Mouse (Mus musculus) G1E (cell line): ENCODE data around the gene Cyp27a1.

Source experiments
- CTCF ChIP-seq: IDR thresholded peaks from 2 replicates; pipeline ENCODE4 v1.5.1; 2012; ENCODE audit warnings: low read depth, low read length, inconsistent platforms, mixed read lengths
- GATA1 ChIP-seq: IDR thresholded peaks from 2 replicates; pipeline ENCODE4 v1.6.1; 2012; ENCODE audit warnings: borderline replicate concordance, low read length, inconsistent platforms, mixed read lengths

GRCm38 (mm10) chr1:74749301-74749700 is 35.9 kb downstream of the Cyp27a1 start:
- TF ChIP-seq CTCF, result no peak
- TF ChIP-seq GATA1, result no peak
